Mouse (Mus musculus): Measurements from ENCODE around the gene Ect2. TPM values are rescaled to one million over a fixed set of nuclear protein-coding genes. Genes with fewer than 3 reads are reported as not detected.
A peak's percentile ranks its signal among the peaks of the same experiment; 100 is the strongest.

Gene Ect2
- polyA plus RNA-seq (2015; fragmentation: Nextera tagmentation; extraction: Ambion mirVana) = 7.8 and 9.6 TPM in 2 replicates

- H3K9ac ChIP-seq = peak within 1 kb of the TSS; percentile 40
- peak; percentile 100 for ATAC-seq (replicated peaks)
- H3K27me3 ChIP-seq (replicated peaks) = no peaks in the 10 kb centered on the region
- H3K4me2 ChIP-seq = peak within 1 kb of the TSS; percentile 98
- H3K27ac ChIP-seq = no peak within 1 kb of the TSS; the same call in 1 of the 2 replicates
- H3K36me3 ChIP-seq (replicated peaks) = no peaks in the 10 kb centered on the region
- peak within 1 kb of the TSS; percentile 90 for H3K4me3 ChIP-seq
- no peaks in the 10 kb centered on the region for H3K9me3 ChIP-seq
- H3K4me1 ChIP-seq = peaks cover 12% of the 10 kb centered on the region
- under 1% methylated on average over 37 of the region's 37 CpGs for WGBS
Observed at GRCm38 (mm10) chr3:27153701-27154209, at the start of gene Ect2. TSS of gene Ect2 (minus strand) at chr3:27153878.

- no peak overlapping the region for H3K4me3 ChIP-seq
- H3K9ac ChIP-seq = no peak overlapping the region
- no peaks in the 10 kb centered on the region for H3K36me3 ChIP-seq (replicated peaks)
- no peak overlapping the region for H3K4me2 ChIP-seq
- no peak for ATAC-seq (replicated peaks)
- 87% methylated on average over 5 of the region's 5 CpGs for WGBS
- no peaks in the 10 kb centered on the region for H3K27me3 ChIP-seq (replicated peaks)
- no peak overlapping the region for H3K27ac ChIP-seq
- H3K9me3 ChIP-seq = no peaks in the 10 kb centered on the region
- no peaks in the 10 kb centered on the region for H3K4me1 ChIP-seq
Observed at GRCm38 (mm10) chr3:27201728-27202411, 48.2 kb upstream of the Ect2 start.

GRCm38 (mm10) chr3:27199120-27199519 is 45.4 kb upstream of the Ect2 start:
- H3K9ac ChIP-seq = no peak overlapping the region
- no peak overlapping the region for H3K27ac ChIP-seq
- H3K27me3 ChIP-seq (replicated peaks) = no peaks in the 10 kb centered on the region
- no peak overlapping the region for H3K4me2 ChIP-seq
- no peak overlapping the region for H3K4me3 ChIP-seq
- H3K4me1 ChIP-seq = no peaks in the 10 kb centered on the region
- H3K36me3 ChIP-seq (replicated peaks) = no peaks in the 10 kb centered on the region
- 91% methylated on average over 7 of the region's 7 CpGs for WGBS
- no peak for ATAC-seq (replicated peaks)
- H3K9me3 ChIP-seq = no peaks in the 10 kb centered on the region

- H3K4me3 ChIP-seq = no peak overlapping the region
- no peaks in the 10 kb centered on the region for H3K9me3 ChIP-seq
- no peak for ATAC-seq (replicated peaks)
- WGBS = 81% methylated on average over 5 of the region's 5 CpGs
- no peaks in the 10 kb centered on the region for H3K27me3 ChIP-seq (replicated peaks)
- no peaks in the 10 kb centered on the region for H3K36me3 ChIP-seq (replicated peaks)
- H3K27ac ChIP-seq = no peak overlapping the region
- no peaks in the 10 kb centered on the region for H3K4me1 ChIP-seq
- H3K4me2 ChIP-seq = no peak overlapping the region
- H3K9ac ChIP-seq = no peak overlapping the region
Observed at GRCm38 (mm10) chr3:27197816-27198215, 44.1 kb upstream of the Ect2 start.

GRCm38 (mm10) chr3:27196529-27196928 is 42.9 kb upstream of the Ect2 start:
- 88% methylated on average over 1 of the region's 1 CpGs for WGBS
- no peak for ATAC-seq (replicated peaks)
- H3K27me3 ChIP-seq (replicated peaks) = no peaks in the 10 kb centered on the region
- H3K4me3 ChIP-seq = no peak overlapping the region
- H3K9me3 ChIP-seq = no peaks in the 10 kb centered on the region
- no peak overlapping the region for H3K27ac ChIP-seq
- no peaks in the 10 kb centered on the region for H3K4me1 ChIP-seq
- no peak overlapping the region for H3K9ac ChIP-seq
- H3K4me2 ChIP-seq = no peak overlapping the region
- H3K36me3 ChIP-seq (replicated peaks) = no peaks in the 10 kb centered on the region

GRCm38 (mm10) chr3:27195573-27196227 is 42.0 kb upstream of the Ect2 start:
- no peak overlapping the region for H3K4me3 ChIP-seq
- H3K36me3 ChIP-seq (replicated peaks) = no peaks in the 10 kb centered on the region
- no peak overlapping the region for H3K9ac ChIP-seq
- peak; percentile 48; the same call in 1 of the 2 replicates for ATAC-seq (replicated peaks)
- no peak overlapping the region for H3K4me2 ChIP-seq
- WGBS = 85% methylated on average over 8 of the region's 8 CpGs
- H3K4me1 ChIP-seq = no peaks in the 10 kb centered on the region
- no peak overlapping the region for H3K27ac ChIP-seq
- H3K9me3 ChIP-seq = no peaks in the 10 kb centered on the region
- H3K27me3 ChIP-seq (replicated peaks) = no peaks in the 10 kb centered on the region

- H3K4me2 ChIP-seq = no peak overlapping the region
- no peaks in the 10 kb centered on the region for H3K9me3 ChIP-seq
- H3K4me1 ChIP-seq = no peaks in the 10 kb centered on the region
- no peaks in the 10 kb centered on the region for H3K36me3 ChIP-seq (replicated peaks)
- no peak overlapping the region for H3K9ac ChIP-seq
- no peak overlapping the region for H3K4me3 ChIP-seq
- ATAC-seq (replicated peaks) = no peak
- no peak overlapping the region for H3K27ac ChIP-seq
- H3K27me3 ChIP-seq (replicated peaks) = no peaks in the 10 kb centered on the region
- WGBS = 88% methylated on average over 4 of the region's 4 CpGs
Observed at GRCm38 (mm10) chr3:27195153-27195552, 41.5 kb upstream of the Ect2 start.

- H3K9me3 ChIP-seq = no peaks in the 10 kb centered on the region
- H3K4me3 ChIP-seq = no peak overlapping the region
- no peak overlapping the region for H3K4me2 ChIP-seq
- H3K36me3 ChIP-seq (replicated peaks) = no peaks in the 10 kb centered on the region
- no peaks in the 10 kb centered on the region for H3K27me3 ChIP-seq (replicated peaks)
- ATAC-seq (replicated peaks) = no peak
- H3K27ac ChIP-seq = no peak overlapping the region
- no peak overlapping the region for H3K9ac ChIP-seq
- no peaks in the 10 kb centered on the region for H3K4me1 ChIP-seq
- WGBS = 72% methylated on average over 6 of the region's 6 CpGs
Observed at GRCm38 (mm10) chr3:27193844-27194317, 40.2 kb upstream of the Ect2 start.

GRCm38 (mm10) chr3:27191856-27192255 is 38.2 kb upstream of the Ect2 start:
- Histone ChIP-seq H3K4me1 (no peaks in the 10 kb centered on the region), H3K4me2 (no peak overlapping the region), H3K27me3 (replicated peaks) (no peaks in the 10 kb centered on the region), H3K9me3 (no peaks in the 10 kb centered on the region), H3K9ac (no peak overlapping the region), H3K27ac (no peak overlapping the region), H3K36me3 (replicated peaks) (no peaks in the 10 kb centered on the region), H3K4me3 (no peak overlapping the region)
- no peak for ATAC-seq (replicated peaks)
- WGBS = 87% methylated on average over 6 of the region's 6 CpGs

- Histone ChIP-seq H3K9ac (no peak overlapping the region), H3K36me3 (replicated peaks) (no peaks in the 10 kb centered on the region), H3K9me3 (no peaks in the 10 kb centered on the region), H3K27me3 (replicated peaks) (no peaks in the 10 kb centered on the region), H3K27ac (no peak overlapping the region), H3K4me3 (no peak overlapping the region), H3K4me1 (no peaks in the 10 kb centered on the region), H3K4me2 (no peak overlapping the region)
- WGBS = 94% methylated on average over 4 of the region's 4 CpGs
- ATAC-seq (replicated peaks) = no peak
Observed at GRCm38 (mm10) chr3:27190865-27191264, 37.2 kb upstream of the Ect2 start.

GRCm38 (mm10) chr3:27189320-27190261 is 35.9 kb upstream of the Ect2 start:
- H3K9ac ChIP-seq = no peak overlapping the region
- no peaks in the 10 kb centered on the region for H3K4me1 ChIP-seq
- no peak overlapping the region for H3K4me2 ChIP-seq
- H3K36me3 ChIP-seq (replicated peaks) = no peaks in the 10 kb centered on the region
- H3K27me3 ChIP-seq (replicated peaks) = no peaks in the 10 kb centered on the region
- 57% methylated on average over 14 of the region's 14 CpGs for WGBS
- H3K27ac ChIP-seq = no peak overlapping the region
- ATAC-seq (replicated peaks) = peak; percentile 77
- H3K9me3 ChIP-seq = no peaks in the 10 kb centered on the region
- no peak overlapping the region for H3K4me3 ChIP-seq

GRCm38 (mm10) chr3:27188386-27188785 is 34.7 kb upstream of the Ect2 start:
- H3K36me3 ChIP-seq (replicated peaks) = no peaks in the 10 kb centered on the region
- ATAC-seq (replicated peaks) = no peak
- H3K4me1 ChIP-seq = peaks cover 7% of the 10 kb centered on the region
- no peak overlapping the region for H3K4me2 ChIP-seq
- H3K4me3 ChIP-seq = no peak overlapping the region
- no peak overlapping the region for H3K27ac ChIP-seq
- no peak overlapping the region for H3K9ac ChIP-seq
- 87% methylated on average over 1 of the region's 1 CpGs for WGBS
- no peaks in the 10 kb centered on the region for H3K27me3 ChIP-seq (replicated peaks)
- H3K9me3 ChIP-seq = no peaks in the 10 kb centered on the region

All from midbrain, embryonic 15.5 days (tissue).